Mouse (Mus musculus) hindbrain, embryonic 12.5 days (tissue): ENCODE measurements around the gene Klhl5. TPM values are rescaled to one million over a fixed set of nuclear protein-coding genes. Genes with fewer than 3 reads are reported as not detected.
A peak's percentile ranks its signal among the peaks of the same experiment; 100 is the strongest.
"Not testable (repeated sequence)": the region's sequence is repeated elsewhere in the genome, so short reads cannot be mapped to it uniquely, and the experiment has no call there.

Experiments
- ATAC-seq: fragments of 200-750 bp; cut with Nextera tagmentation; 2 replicates; pipeline ENCODE4 v1.8.0; 2017; ENCODE audit warnings: moderate TSS enrichment; ENCODE audit not compliant: low FRiP score
- H3K27ac ChIP-seq: fragments of 300-500 bp; sonication (generic); 2 replicates; pipeline ENCODE4 v1.5.1; 2016; ENCODE audit warnings: mild to moderate bottlenecking
- H3K27me3 ChIP-seq: fragments of 300-500 bp; sonication (generic); 2 replicates; pipeline ENCODE4 v1.6.1; 2016; ENCODE audit warnings: mild to moderate bottlenecking
- H3K36me3 ChIP-seq: fragments of 300-500 bp; sonication (generic); 2 replicates; pipeline ENCODE4 v1.6.1; 2016; ENCODE audit warnings: mild to moderate bottlenecking
- H3K4me1 ChIP-seq: fragments of 300-500 bp; sonication (generic); 2 replicates; pipeline ENCODE4 v1.6.1; 2016
- H3K4me2 ChIP-seq: fragments of 300-500 bp; sonication (generic); replicated peaks from 2 replicates; pipeline ENCODE4 v1.6.1; 2016; ENCODE audit warnings: mild to moderate bottlenecking
- H3K4me3 ChIP-seq: fragments of 300-500 bp; sonication (generic); 2 replicates; pipeline ENCODE4 v1.5.1; 2016; ENCODE audit warnings: mild to moderate bottlenecking
- H3K9ac ChIP-seq: fragments of 300-500 bp; sonication (generic); 2 replicates; pipeline ENCODE4 v1.6.1; 2016; ENCODE audit warnings: mild to moderate bottlenecking, moderate library complexity
- H3K9me3 ChIP-seq: fragments of 300-500 bp; sonication (generic); replicated peaks from 2 replicates; pipeline ENCODE4 v1.6.1; 2016; ENCODE audit warnings: mild to moderate bottlenecking
- WGBS: fragments of 180-500 bp; shearing (Covaris S2); methylation state at CpG from one replicate; pipeline ENCODE4 v1.1.7; 2016; 5-methylcytosine and 5-hydroxymethylcytosine counted together
- polyA plus RNA-seq: library from polyadenylated mRNA; unstranded; fragments of >200 nt; fragmentation: Nextera tagmentation; extraction: Ambion mirVana; gene quantifications from 2 replicates; pipeline ENCODE4 v1.2.1, GENCODE M21; 2016

Gene Klhl5
- polyA plus RNA-seq, 1 experiment from 2014 or later, result 33.7 TPM

- Histone ChIP-seq H3K4me1 (peaks cover 5% of the 10 kb centered on the region; the same call in 1 of the 2 replicates), H3K27me3 (no peaks in the 10 kb centered on the region), H3K36me3 (no peaks in the 10 kb centered on the region), H3K4me2 (no peak overlapping the region), H3K9ac (no peak overlapping the region), H3K4me3 (no peak overlapping the region), H3K9me3 (no peaks in the 10 kb centered on the region), H3K27ac (no peak overlapping the region)
- 88% methylated on average over 5 of the region's 5 CpGs for WGBS
- ATAC-seq, result no peak
Observed at GRCm38 (mm10) chr5:65101209-65101608, 6.1 kb upstream of the Klhl5 start.

DNA sequence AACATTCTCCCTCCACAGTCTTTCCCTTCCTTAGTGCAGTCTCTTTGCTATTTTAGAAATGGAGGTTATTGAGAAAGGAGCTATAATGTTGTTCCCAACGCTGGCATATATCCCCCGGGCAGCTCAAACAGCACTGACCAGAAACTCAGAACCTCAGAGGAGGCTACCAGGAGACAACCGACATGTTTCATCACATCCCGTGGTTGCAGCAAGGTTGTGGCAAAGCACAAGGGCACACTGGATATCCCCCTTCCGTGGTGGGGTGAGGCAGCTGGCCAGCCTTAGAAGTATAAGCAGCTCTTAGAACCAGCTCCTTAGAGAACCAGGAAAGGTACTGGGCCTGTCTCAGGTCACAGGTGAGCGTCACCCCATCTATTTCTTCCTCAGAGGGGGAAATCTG, 5.7 kb upstream of the Klhl5 start:
- no peak overlapping the region for H3K9ac ChIP-seq
- peaks cover 5% of the 10 kb centered on the region; the same call in 1 of the 2 replicates for H3K4me1 ChIP-seq
- H3K36me3 ChIP-seq, result no peaks in the 10 kb centered on the region
- H3K9me3 ChIP-seq, result no peaks in the 10 kb centered on the region
- H3K4me2 ChIP-seq, result no peak overlapping the region
- no peaks in the 10 kb centered on the region for H3K27me3 ChIP-seq
- no peak for ATAC-seq
- no peak overlapping the region for H3K27ac ChIP-seq
- WGBS, result 92% methylated on average over 6 of the region's 6 CpGs
- no peak overlapping the region for H3K4me3 ChIP-seq

- H3K4me1 ChIP-seq, result peaks cover 5% of the 10 kb centered on the region; the same call in 1 of the 2 replicates
- H3K36me3 ChIP-seq, result no peaks in the 10 kb centered on the region
- H3K4me2 ChIP-seq, result no peak overlapping the region
- no peak overlapping the region for H3K9ac ChIP-seq
- H3K9me3 ChIP-seq, result no peaks in the 10 kb centered on the region
- no peaks in the 10 kb centered on the region for H3K27me3 ChIP-seq
- ATAC-seq, result no peak
- H3K27ac ChIP-seq, result no peak overlapping the region
- no peak overlapping the region for H3K4me3 ChIP-seq
- WGBS, result 79% methylated on average over 3 of the region's 3 CpGs
Observed at GRCm38 (mm10) chr5:65102026-65102640, 5.2 kb upstream of the Klhl5 start.

DNA sequence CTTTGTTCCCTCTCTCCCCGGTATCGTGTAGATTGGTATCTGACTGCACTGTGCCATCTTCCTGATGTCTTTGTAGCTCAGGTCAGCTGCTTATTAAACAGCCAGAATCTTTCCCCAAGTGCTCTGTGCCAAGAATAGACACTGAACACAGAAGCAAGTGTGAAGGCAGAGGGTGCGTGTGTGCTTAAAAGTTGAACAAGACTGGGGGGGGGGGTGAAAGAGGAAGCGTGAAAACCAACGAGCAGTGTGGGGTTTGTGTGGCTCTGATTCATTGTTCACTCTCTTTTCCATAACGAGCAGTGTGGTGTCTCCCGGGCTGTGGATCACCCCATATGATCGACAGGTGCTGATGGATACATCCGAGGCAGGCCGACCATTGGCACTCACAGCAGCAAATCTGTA, 4.7 kb upstream of the Klhl5 start:
- H3K36me3 ChIP-seq, result no peaks in the 10 kb centered on the region
- no peak overlapping the region for H3K27ac ChIP-seq
- no peak overlapping the region for H3K4me2 ChIP-seq
- no peak overlapping the region for H3K4me3 ChIP-seq
- no peak overlapping the region for H3K9ac ChIP-seq
- no peaks in the 10 kb centered on the region for H3K27me3 ChIP-seq
- ATAC-seq, result no peak
- 65% methylated on average over 10 of the region's 10 CpGs for WGBS
- H3K4me1 ChIP-seq, result peaks cover 5% of the 10 kb centered on the region; the same call in 1 of the 2 replicates
- no peaks in the 10 kb centered on the region for H3K9me3 ChIP-seq

GRCm38 (mm10) chr5:65107773-65108432, 564 bp downstream of the Klhl5 start:
- Histone ChIP-seq H3K27ac (peak overlapping the region; percentile 70), H3K9ac (peak overlapping the region; percentile 85), H3K9me3 (no peaks in the 10 kb centered on the region), H3K4me3 (peak overlapping the region; percentile 83), H3K36me3 (no peaks in the 10 kb centered on the region), H3K4me2 (peak overlapping the region; percentile 82), H3K4me1 (peaks cover 6% of the 10 kb centered on the region; the same call in 1 of the 2 replicates), H3K27me3 (no peaks in the 10 kb centered on the region)
- 3% methylated on average over 35 of the region's 42 CpGs for WGBS
- peak; percentile 83 for ATAC-seq

DNA sequence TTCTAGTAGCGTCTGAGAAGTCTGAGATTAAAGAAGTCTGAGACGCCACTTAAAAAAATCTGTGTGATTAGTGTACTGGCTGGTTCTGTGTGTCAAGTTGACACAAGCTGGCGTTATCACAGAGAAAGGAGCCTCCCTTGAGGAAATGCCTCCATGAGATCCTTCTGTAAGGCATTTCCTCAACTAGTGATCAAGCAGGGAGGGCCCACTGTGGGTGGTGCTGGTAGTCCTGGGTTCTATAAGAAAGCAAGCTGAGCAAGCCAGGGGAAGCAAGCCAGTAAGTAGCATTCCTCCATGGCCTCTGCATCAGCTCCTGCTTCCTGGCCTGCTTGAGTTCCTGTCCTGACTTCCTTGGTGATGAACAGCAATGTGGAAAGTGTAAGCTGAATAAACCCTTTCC, 4.9 kb downstream of the Klhl5 start:
- not testable (repeated sequence) for H3K27me3 ChIP-seq, H3K9ac ChIP-seq, H3K4me3 ChIP-seq, ATAC-seq, H3K36me3 ChIP-seq, H3K4me1 ChIP-seq, H3K27ac ChIP-seq, H3K9me3 ChIP-seq, H3K4me2 ChIP-seq
- WGBS, result 82% methylated on average over 3 of the region's 3 CpGs

DNA sequence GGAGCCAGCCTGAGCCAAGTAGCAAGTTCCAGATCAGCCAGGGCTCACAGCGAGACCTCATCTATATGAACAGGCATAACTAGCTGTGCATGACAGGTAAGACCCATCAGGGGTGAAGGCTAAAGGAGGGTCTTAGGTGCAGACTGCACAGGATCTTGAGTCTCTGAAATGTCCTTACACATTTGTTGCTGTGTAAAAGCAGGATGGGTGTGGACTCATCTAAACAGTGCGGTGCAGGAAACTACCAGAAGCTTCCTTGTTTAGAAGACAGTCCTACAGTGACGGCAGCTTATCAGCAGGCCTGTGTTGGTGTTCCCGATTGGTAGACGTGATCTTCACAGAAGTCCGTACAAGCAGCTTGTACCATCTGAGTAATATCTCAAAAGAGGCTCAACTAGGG, 6.0 kb downstream of the Klhl5 start:
- no peak for ATAC-seq
- Histone ChIP-seq H3K4me2 (no peak overlapping the region), H3K4me1 (peaks cover under 1% of the 10 kb centered on the region; the same call in 1 of the 2 replicates), H3K9me3 (no peaks in the 10 kb centered on the region), H3K4me3 (no peak overlapping the region), H3K9ac (no peak overlapping the region), H3K27me3 (no peaks in the 10 kb centered on the region), H3K36me3 (peaks cover 6% of the 10 kb centered on the region), H3K27ac (no peak overlapping the region)
- WGBS, result 90% methylated on average over 6 of the region's 6 CpGs

GRCm38 (mm10) chr5:65116789-65117188, 9.4 kb downstream of the Klhl5 start:
- H3K4me2 ChIP-seq, result no peak overlapping the region
- H3K4me1 ChIP-seq, result no peaks in the 10 kb centered on the region
- H3K27ac ChIP-seq, result no peak overlapping the region
- 100% methylated on average over 2 of the region's 2 CpGs for WGBS
- H3K4me3 ChIP-seq, result no peak overlapping the region
- peaks cover 6% of the 10 kb centered on the region for H3K36me3 ChIP-seq
- no peak for ATAC-seq
- H3K9ac ChIP-seq, result no peak overlapping the region
- H3K9me3 ChIP-seq, result no peaks in the 10 kb centered on the region
- no peaks in the 10 kb centered on the region for H3K27me3 ChIP-seq

DNA sequence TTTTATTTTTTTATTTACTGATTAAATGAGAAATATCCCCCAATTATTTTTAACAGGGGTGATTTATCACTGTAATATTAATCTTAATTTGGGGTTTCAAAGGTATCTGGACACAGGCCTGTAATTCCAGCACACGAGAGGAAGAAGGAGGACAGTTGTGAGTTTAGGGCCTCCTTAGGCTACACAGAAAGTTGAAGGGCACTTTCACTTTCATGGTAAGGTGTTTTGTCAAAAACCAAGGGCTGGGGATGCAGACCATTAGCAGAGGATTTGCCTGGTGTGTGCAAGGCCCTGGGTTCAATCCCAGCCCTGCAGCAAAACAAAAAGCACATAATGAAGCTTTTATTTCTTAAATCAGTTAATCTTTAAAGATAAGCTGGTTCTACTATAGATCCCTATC, 12.2 kb downstream of the Klhl5 start:
- Histone ChIP-seq H3K27me3 (no peaks in the 10 kb centered on the region), H3K4me2 (no peak overlapping the region), H3K4me1 (no peaks in the 10 kb centered on the region), H3K9me3 (no peaks in the 10 kb centered on the region), H3K36me3 (peaks cover 6% of the 10 kb centered on the region), H3K4me3 (no peak overlapping the region), H3K27ac (no peak overlapping the region), H3K9ac (no peak overlapping the region)
- 90% methylated on average over 1 of the region's 1 CpGs for WGBS
- no peak for ATAC-seq

DNA sequence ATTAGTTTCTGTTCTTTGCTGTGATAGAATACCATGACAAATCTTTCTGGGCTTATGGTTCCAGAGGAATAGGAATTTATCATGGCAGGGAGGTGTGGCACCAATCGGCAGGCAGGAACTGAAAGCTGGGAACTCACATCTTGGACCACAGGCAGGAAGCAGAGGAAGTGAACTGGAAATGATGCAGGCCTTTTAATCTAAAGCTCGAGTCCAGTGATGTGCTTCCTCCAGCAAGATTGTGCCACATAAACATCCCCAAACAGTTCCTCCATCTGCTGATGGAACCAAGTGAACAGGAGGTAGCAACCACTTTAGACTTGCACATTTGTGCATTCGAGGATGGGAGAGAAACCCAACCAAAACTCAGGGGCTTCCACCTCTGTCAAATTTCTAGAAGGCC, 12.6 kb downstream of the Klhl5 start:
- H3K4me3 ChIP-seq, result no peak overlapping the region
- no peaks in the 10 kb centered on the region for H3K4me1 ChIP-seq
- no peak overlapping the region for H3K4me2 ChIP-seq
- peaks cover 6% of the 10 kb centered on the region for H3K36me3 ChIP-seq
- H3K9me3 ChIP-seq, result no peaks in the 10 kb centered on the region
- WGBS, result 65% methylated on average over 3 of the region's 3 CpGs
- no peak for ATAC-seq
- no peak overlapping the region for H3K27ac ChIP-seq
- no peak overlapping the region for H3K9ac ChIP-seq
- H3K27me3 ChIP-seq, result no peaks in the 10 kb centered on the region

- Histone ChIP-seq H3K36me3 (no peaks in the 10 kb centered on the region), H3K4me2 (no peak overlapping the region), H3K9ac (no peak overlapping the region), H3K4me3 (no peak overlapping the region), H3K27me3 (no peaks in the 10 kb centered on the region), H3K27ac (no peak overlapping the region), H3K9me3 (no peaks in the 10 kb centered on the region), H3K4me1 (no peaks in the 10 kb centered on the region)
- WGBS, result 90% methylated on average over 3 of the region's 3 CpGs
- no peak for ATAC-seq
Observed at GRCm38 (mm10) chr5:65122616-65123015, 15.3 kb downstream of the Klhl5 start.

DNA sequence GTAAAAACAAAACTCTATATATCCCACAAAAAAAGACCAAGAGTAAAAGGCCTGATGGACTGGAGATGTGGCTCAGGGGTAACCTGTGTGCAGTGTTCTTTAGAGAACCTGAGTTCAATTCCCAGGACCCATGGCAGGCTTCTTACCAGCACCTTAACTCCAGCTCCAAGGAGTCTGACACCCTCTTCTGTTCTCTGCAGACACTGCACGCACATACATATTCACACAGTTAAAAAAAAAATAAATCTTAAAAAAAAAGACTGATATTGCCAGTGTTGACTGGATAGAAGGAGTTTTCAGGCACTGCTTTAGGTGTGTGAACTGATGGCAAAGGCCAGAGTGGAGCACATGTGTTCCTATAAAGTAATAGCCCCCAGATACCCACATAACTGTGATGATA, 18.8 kb downstream of the Klhl5 start:
- Histone ChIP-seq H3K9ac (no peak overlapping the region), H3K27me3 (no peaks in the 10 kb centered on the region), H3K9me3 (no peaks in the 10 kb centered on the region), H3K4me2 (no peak overlapping the region), H3K36me3 (no peaks in the 10 kb centered on the region), H3K4me1 (no peaks in the 10 kb centered on the region), H3K4me3 (no peak overlapping the region), H3K27ac (no peak overlapping the region)
- no peak for ATAC-seq
- WGBS, result 92% methylated on average over 1 of the region's 1 CpGs

DNA sequence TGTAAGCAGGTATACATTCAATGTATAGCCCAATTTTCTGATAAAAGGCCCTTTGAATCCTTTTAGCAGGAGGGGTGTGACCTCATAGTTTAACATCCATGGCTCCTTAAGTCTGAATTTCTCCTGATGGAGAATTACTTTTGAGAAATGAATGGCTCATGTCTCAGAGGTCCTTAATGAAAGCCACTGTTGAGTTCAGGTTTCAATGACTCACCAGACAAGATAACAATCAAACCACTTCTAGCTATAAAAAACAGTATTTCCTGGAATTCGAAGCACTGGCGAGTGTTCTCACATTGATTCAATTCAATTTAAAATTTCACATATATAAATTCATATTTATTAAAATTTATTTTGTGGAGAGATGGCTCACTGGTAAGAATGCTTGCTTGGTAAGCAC, 21.1 kb downstream of the Klhl5 start:
- 86% methylated on average over 2 of the region's 2 CpGs for WGBS
- Histone ChIP-seq H3K36me3 (no peaks in the 10 kb centered on the region), H3K4me2 (no peak overlapping the region), H3K4me3 (no peak overlapping the region), H3K4me1 (no peaks in the 10 kb centered on the region; the same call in 1 of the 2 replicates), H3K9ac (no peak overlapping the region), H3K27ac (no peak overlapping the region), H3K9me3 (no peaks in the 10 kb centered on the region), H3K27me3 (no peaks in the 10 kb centered on the region)
- no peak for ATAC-seq
